Mouse (Mus musculus) olfactory bulb, adult 2 months (tissue): Measurements from ENCODE around the gene Camk1g. TPM values are rescaled to one million over a fixed set of nuclear protein-coding genes. Genes with fewer than 3 reads are reported as not detected.

ENCODE experiments used
- H3K27ac ChIP-seq: fragments of 200-500 bp; 2 replicates; pipeline ENCODE4 v1.5.1; 2012; ENCODE audit warnings: low read depth, low read length; ENCODE audit not compliant: insufficient read depth
- H3K4me1 ChIP-seq: fragments of 200-500 bp; 2 replicates; pipeline ENCODE4 v1.6.1; 2012; ENCODE audit warnings: low read length; ENCODE audit not compliant: control insufficient read depth, insufficient read depth
- H3K4me3 ChIP-seq: fragments of 200-500 bp; 2 replicates; pipeline ENCODE4 v1.5.1; 2012; ENCODE audit warnings: mild to moderate bottlenecking, low read depth, low read length, moderate library complexity; ENCODE audit not compliant: insufficient read depth
- CTCF ChIP-seq: fragments of 200-500 bp; IDR thresholded peaks from 2 replicates; pipeline ENCODE4 v1.5.1; 2012; ENCODE audit warnings: low read depth, mild to moderate bottlenecking, low read length, moderate library complexity; ENCODE audit not compliant: insufficient read depth
- POLR2A ChIP-seq: fragments of 200-500 bp; IDR thresholded peaks from 2 replicates; pipeline ENCODE4 v1.6.1; 2012; ENCODE audit warnings: mild to moderate bottlenecking, low read depth, low read length, moderate library complexity; ENCODE audit not compliant: insufficient read depth
- WGBS: fragments of 180-500 bp; shearing (Covaris S2); methylation state at CpG from one replicate; pipeline ENCODE4 v1.1.7; 2018; 5-methylcytosine and 5-hydroxymethylcytosine counted together
- polyA plus RNA-seq: library from polyadenylated mRNA; stranded (reverse); fragments of >200 nt; gene quantifications from 2 replicates; pipeline ENCODE4 v1.2.4, GENCODE M21; 2012; ENCODE audit warnings: low replicate concordance; ENCODE audit not compliant: missing spikeins, insufficient read depth, insufficient read length

The Camk1g gene
- polyA plus RNA-seq, 1 experiment: not detected

DNA sequence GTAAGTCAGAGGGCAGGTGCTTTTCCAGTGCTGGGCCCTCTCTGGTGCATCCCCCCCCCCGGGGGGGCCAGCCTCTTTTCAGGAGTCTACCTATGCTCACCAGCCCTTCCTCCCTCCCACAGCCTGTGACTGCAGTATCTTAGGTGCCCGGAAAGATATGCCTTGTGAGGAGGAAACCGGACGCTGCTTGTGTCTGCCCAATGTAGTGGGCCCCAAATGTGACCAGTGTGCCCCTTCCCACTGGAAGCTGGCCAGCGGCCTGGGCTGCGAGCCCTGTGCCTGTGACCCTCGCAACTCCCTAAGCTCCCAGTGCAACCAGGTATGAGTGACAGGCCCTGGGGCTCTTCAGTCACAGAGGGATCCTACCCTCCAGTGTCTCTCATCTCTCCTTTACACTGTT lies 39.5 kb downstream of the Camk1g start:
- TF ChIP-seq POLR2A (no peak), CTCF (no peak)
- Histone ChIP-seq H3K4me3 (no peak overlapping the region), H3K4me1 (peaks cover 68% of the 10 kb centered on the region), H3K27ac (no peak overlapping the region)
- 76% methylated on average over 7 of the region's 7 CpGs for WGBS

DNA sequence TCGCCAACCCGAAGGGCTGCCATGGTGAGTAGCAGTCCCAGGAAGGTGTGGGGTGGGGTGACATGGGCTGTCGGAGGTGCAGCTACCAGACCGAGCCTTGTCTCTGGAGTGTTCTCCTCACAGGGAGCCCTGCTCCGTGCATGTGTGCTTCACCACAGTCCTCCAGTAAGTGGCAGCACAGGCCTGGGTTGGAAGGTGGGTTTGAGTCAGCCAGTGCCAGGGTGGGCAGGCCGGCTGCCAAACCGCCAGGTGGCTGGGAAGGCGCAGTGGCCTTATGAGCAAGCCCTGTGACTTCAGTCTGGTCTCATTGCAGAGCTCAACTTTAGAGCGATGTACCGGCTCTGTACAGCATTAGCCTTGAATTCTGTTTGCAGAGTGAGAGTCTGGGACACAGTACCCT lies 39.9 kb downstream of the Camk1g start:
- Histone ChIP-seq H3K4me1 (peaks cover 63% of the 10 kb centered on the region), H3K4me3 (no peak overlapping the region), H3K27ac (no peak overlapping the region)
- TF ChIP-seq CTCF (peak; percentile 91), POLR2A (no peak)
- WGBS: 23% methylated on average over 10 of the region's 10 CpGs

DNA sequence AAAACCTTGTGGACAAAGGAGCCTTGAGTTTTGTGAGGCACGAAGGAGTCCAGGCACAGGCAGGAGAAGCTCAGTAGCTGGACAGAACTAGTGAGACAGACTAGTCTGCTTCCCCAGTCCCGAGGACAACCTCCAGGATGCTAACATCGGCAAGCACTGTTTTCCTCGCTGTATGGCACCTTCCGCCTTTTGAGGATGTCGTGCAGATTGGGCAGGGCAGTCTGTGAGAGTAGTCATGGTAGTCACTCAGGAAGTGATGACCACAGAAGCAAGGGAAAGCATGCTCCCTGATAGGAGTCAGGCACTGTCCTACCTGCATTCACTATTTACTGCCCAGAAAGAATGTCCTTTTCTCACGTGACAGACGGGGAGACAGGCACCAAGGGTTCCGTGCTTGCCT lies 40.5 kb downstream of the Camk1g start:
- peaks cover 58% of the 10 kb centered on the region for H3K4me1 ChIP-seq
- TF ChIP-seq CTCF (no peak), POLR2A (no peak)
- H3K27ac ChIP-seq: no peak overlapping the region
- no peak overlapping the region for H3K4me3 ChIP-seq
- WGBS: 82% methylated on average over 9 of the region's 9 CpGs

DNA sequence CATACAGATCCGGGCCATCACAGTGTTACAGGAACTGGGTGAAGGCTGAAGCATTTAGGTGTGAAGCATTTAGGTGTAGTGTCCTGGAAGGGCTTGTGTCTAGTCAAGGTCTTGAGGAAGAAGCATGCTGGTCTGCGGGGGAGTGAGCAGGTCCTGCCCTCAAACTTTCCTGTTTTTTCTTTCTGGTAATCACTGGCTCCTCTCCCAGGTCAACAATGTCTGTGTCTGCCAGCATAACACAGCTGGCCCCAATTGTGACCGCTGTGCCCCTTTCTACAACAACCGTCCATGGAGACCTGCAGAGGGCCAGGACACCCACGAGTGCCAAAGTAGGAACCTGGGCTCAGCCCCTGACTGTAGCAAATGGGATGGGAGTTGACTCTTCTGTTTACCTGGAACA lies 42.4 kb downstream of the Camk1g start:
- H3K4me1 ChIP-seq: peaks cover 46% of the 10 kb centered on the region
- no peak for TF ChIP-seq POLR2A
- no peak for TF ChIP-seq CTCF
- H3K4me3 ChIP-seq: no peak overlapping the region
- 0 out of 2 replicates have a peak overlapping the region, but pooled peaks have one; percentile 39 for H3K27ac ChIP-seq
- WGBS: 51% methylated on average over 5 of the region's 5 CpGs

DNA sequence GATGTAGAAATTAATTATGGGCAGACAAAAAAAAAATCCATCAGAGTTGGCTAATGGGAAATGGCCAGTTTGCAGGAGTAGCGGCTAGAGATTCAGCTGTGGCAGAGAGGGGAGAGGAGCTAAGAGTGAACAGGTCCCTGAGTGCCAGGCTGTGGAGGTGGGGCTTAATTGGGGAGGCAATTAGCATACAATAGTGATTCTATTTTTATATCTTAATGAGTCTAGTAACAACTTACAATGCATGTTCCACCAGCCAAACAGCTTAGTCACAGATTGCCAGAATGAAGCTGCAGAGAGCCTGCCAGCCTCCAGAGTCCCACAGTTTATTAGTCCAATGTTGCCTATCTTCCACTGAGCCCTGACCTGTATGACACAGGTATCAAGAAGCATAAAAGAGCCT lies 42.9 kb downstream of the Camk1g start:
- 53% methylated on average over 1 of the region's 1 CpGs for WGBS
- Histone ChIP-seq H3K4me1 (peaks cover 45% of the 10 kb centered on the region), H3K4me3 (no peak overlapping the region), H3K27ac (peak overlapping the region; percentile 39; the same call in 1 of the 2 replicates)
- TF ChIP-seq POLR2A (no peak), CTCF (no peak)

DNA sequence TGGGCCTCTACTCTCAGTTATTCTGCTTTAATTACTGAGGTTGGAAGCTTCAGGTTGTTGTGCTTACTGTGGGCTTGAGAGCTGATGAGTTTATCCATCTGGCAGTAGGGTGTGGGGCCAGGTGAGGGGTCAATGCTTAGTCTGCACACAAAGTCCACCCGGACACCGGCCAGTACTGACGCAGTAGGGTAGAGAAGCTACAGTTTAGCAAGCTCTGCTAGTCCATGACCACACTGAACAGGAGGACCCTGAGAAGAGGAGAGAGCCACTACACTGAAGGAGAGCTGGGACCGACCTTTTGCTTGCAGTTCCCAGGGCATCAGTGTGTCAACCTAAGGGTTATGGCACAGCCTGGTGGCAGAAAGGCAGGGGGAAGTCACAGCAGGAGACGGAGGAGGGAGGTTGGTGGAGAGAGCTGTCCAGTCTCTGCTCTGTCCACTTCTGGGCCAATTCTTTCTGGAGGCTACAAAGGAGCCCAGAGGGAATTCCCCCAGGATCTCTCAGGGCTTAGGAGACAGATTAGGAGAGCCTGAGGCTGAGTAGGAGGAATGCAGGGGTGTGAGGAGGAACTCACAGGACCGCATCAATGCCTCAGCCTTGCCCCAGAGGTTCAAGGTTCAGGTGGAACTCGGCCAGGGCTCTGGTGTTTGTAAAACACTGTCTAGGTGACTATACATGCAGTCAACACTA lies 43.5 kb downstream of the Camk1g start:
- Histone ChIP-seq H3K4me1 (peaks cover 38% of the 10 kb centered on the region), H3K27ac (no peak overlapping the region; the same call in 1 of the 2 replicates), H3K4me3 (no peak overlapping the region)
- 68% methylated on average over 7 of the region's 7 CpGs for WGBS
- TF ChIP-seq CTCF (no peak), POLR2A (no peak)

DNA sequence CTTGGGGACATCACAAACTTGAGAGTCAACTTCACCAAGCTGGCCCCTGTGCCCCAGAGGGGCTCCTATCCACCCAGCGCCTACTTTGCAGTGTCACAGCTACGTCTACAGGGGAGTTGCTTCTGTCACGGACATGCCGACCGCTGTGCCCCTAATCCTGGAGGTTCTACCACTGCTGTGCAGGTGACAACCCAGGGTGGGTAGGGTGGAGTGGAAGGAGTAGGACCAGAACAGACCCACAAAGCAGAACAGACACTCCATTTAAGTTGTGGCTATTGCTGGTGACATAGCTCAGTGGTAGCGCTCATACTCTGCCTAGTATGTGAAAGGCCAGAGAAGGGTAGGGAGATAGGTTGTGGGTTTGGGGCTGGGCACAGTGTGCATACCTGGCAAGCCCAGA lies 44.2 kb downstream of the Camk1g start:
- 96% methylated on average over 6 of the region's 6 CpGs for WGBS
- H3K4me1 ChIP-seq: peaks cover 32% of the 10 kb centered on the region

DNA sequence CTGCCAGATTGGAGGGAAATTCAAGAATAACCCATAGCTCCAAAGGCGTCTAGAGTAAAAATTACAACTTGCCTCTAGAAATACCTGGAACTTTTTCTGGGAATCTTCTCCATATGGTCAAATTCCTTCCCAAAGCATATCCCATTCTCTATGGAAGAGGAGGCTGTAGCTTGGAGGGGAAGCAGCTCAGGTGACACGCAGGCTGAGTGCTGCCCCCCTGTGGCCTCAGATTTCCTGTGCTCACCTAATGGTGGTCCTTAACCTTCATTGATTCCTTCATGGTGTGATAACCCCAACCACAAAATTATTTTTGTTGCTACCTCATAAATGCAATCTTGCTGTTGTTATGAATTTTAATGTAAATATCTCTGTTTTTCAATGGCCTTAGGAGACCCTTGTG lies 45.9 kb downstream of the Camk1g start:
- Histone ChIP-seq H3K4me1 (peaks cover 28% of the 10 kb centered on the region), H3K27ac (no peak overlapping the region), H3K4me3 (no peak overlapping the region)
- TF ChIP-seq POLR2A (no peak), CTCF (no peak)
- WGBS: 70% methylated on average over 2 of the region's 2 CpGs

More for the DNA sequence above, 44.2 kb downstream of the Camk1g start:
- Histone ChIP-seq H3K4me3 (no peak overlapping the region), H3K27ac (no peak overlapping the region)
- no peak for TF ChIP-seq POLR2A
- TF ChIP-seq CTCF: no peak

DNA sequence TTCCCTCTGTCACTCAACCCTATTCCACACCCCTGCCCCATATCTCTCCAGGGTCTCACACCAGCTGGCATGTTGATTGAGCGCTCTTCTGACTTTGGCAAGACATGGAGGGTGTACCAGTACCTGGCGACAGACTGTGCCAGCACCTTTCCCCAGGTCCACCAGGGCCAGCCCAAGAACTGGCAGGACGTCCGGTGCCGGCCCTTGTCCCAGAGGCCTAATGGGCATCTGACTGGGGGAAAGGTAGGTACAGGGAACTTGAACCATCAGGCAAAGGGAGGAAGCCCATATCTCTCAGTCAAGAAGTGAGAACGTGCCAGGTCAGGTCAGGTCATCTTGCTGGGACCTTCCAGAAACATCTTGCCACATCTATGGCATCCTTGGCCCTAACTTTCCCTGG lies 46.4 kb downstream of the Camk1g start:
- Histone ChIP-seq H3K4me3 (no peak overlapping the region), H3K4me1 (peaks cover 29% of the 10 kb centered on the region), H3K27ac (no peak overlapping the region)
- TF ChIP-seq POLR2A: no peak
- no peak for TF ChIP-seq CTCF
- WGBS: 97% methylated on average over 6 of the region's 6 CpGs
